Mouse (Mus musculus) skeletal muscle tissue, adult 2 months (tissue): ENCODE results near the gene Fcho1.

Source experiments
- DNase-seq: peaks from one replicate; pipeline ENCODE4 v3.0.0-alpha.2; 2012; ENCODE audit warnings: low read depth, low spot score

The Fcho1 gene

GRCm38 (mm10) chr8:71682832-71683231 lies 42.7 kb downstream of the Fcho1 start:
- DNase-seq: no peak

GRCm38 (mm10) chr8:71681369-71681915 lies 44.1 kb downstream of the Fcho1 start:
- no peak for DNase-seq

GRCm38 (mm10) chr8:71680471-71680870 lies 45.0 kb downstream of the Fcho1 start:
- DNase-seq: no peak

- DNase-seq: no peak
Observed at GRCm38 (mm10) chr8:71679550-71680168, 45.9 kb downstream of the Fcho1 start.

- DNase-seq: no peak
Observed at GRCm38 (mm10) chr8:71679116-71679515, 46.4 kb downstream of the Fcho1 start.

GRCm38 (mm10) chr8:71678216-71678615 lies 47.3 kb downstream of the Fcho1 start:
- no peak for DNase-seq

GRCm38 (mm10) chr8:71677555-71677954 lies 48.0 kb downstream of the Fcho1 start:
- DNase-seq: no peak

GRCm38 (mm10) chr8:71676803-71677202 lies 48.7 kb downstream of the Fcho1 start:
- DNase-seq: no peak

- peak; percentile 46 for DNase-seq
Observed at GRCm38 (mm10) chr8:71676020-71676741, 49.3 kb downstream of the Fcho1 start, which contains the start of gene Jak3. Gene Jak3 (plus strand): TSS chr8:71676296.

GRCm38 (mm10) chr8:71675456-71676019 lies 50.0 kb downstream of the Fcho1 start:
- no peak for DNase-seq

- no peak for DNase-seq
Observed at GRCm38 (mm10) chr8:71674071-71674470, 51.4 kb downstream of the Fcho1 start.

GRCm38 (mm10) chr8:71672168-71672735 lies 53.3 kb downstream of the Fcho1 start:
- no peak for DNase-seq

GRCm38 (mm10) chr8:71671549-71671965 lies 54.0 kb downstream of the Fcho1 start, which contains the start of gene Unc13a:
Gene Unc13a (minus strand): TSS chr8:71671757.
- peak; percentile 83 for DNase-seq

- no peak for DNase-seq
Observed at GRCm38 (mm10) chr8:71670621-71671548, 54.6 kb downstream of the Fcho1 start.

- DNase-seq: no peak
Observed at GRCm38 (mm10) chr8:71670198-71670597, 55.3 kb downstream of the Fcho1 start.

- DNase-seq: no peak
Observed at GRCm38 (mm10) chr8:71668220-71668975, 57.1 kb downstream of the Fcho1 start.

GRCm38 (mm10) chr8:71667256-71667655 lies 58.3 kb downstream of the Fcho1 start:
- DNase-seq: no peak

- no peak for DNase-seq
Observed at GRCm38 (mm10) chr8:71666855-71667254, 58.7 kb downstream of the Fcho1 start.

- DNase-seq: no peak
Observed at GRCm38 (mm10) chr8:71665331-71666130, 60.0 kb downstream of the Fcho1 start.
